Mouse (Mus musculus) cerebellum, adult 8-10 months (tissue): ENCODE results near the gene Ankrd12.
"Not testable (repeated sequence)": the region's sequence is repeated elsewhere in the genome, so short reads cannot be mapped to it uniquely, and the experiment has no call there.

Experiments used
- DNase-seq: peaks from one replicate; pipeline ENCODE4 v3.0.0; 2022

Ankrd12 gene

GRCm38 (mm10) chr17:66077437-66077850 is 555 bp upstream of the Ankrd12 start:
- no peak for DNase-seq

GRCm38 (mm10) chr17:66076174-66076927 is 538 bp downstream of the Ankrd12 start:
- DNase-seq, result peak; percentile 53

- no peak for DNase-seq
Observed at GRCm38 (mm10) chr17:66075827-66076173, 1.1 kb downstream of the Ankrd12 start.

GRCm38 (mm10) chr17:66073971-66074370 is 2.9 kb downstream of the Ankrd12 start:
- DNase-seq, result no peak

GRCm38 (mm10) chr17:66069036-66069435 is 7.9 kb downstream of the Ankrd12 start:
- DNase-seq, result not testable (repeated sequence)

- DNase-seq, result no peak
Observed at GRCm38 (mm10) chr17:66065115-66065514, 11.8 kb downstream of the Ankrd12 start.

- no peak for DNase-seq
Observed at GRCm38 (mm10) chr17:66061241-66061938, 15.5 kb downstream of the Ankrd12 start.

- DNase-seq, result no peak
Observed at GRCm38 (mm10) chr17:66058160-66058559, 18.7 kb downstream of the Ankrd12 start.

- no peak for DNase-seq
Observed at GRCm38 (mm10) chr17:66057145-66057544, 19.7 kb downstream of the Ankrd12 start.

- no peak for DNase-seq
Observed at GRCm38 (mm10) chr17:66053349-66053748, 23.5 kb downstream of the Ankrd12 start.

GRCm38 (mm10) chr17:66048795-66049194 is 28.1 kb downstream of the Ankrd12 start:
- no peak for DNase-seq

GRCm38 (mm10) chr17:66048199-66048598 is 28.7 kb downstream of the Ankrd12 start:
- DNase-seq, result no peak

GRCm38 (mm10) chr17:66043679-66044078 is 33.2 kb downstream of the Ankrd12 start:
- DNase-seq, result not testable (repeated sequence)

GRCm38 (mm10) chr17:66041020-66041419 is 35.9 kb downstream of the Ankrd12 start:
- no peak for DNase-seq

- DNase-seq, result no peak
Observed at GRCm38 (mm10) chr17:66033239-66033638, 43.6 kb downstream of the Ankrd12 start.

- no peak for DNase-seq
Observed at GRCm38 (mm10) chr17:66031991-66032390, 44.9 kb downstream of the Ankrd12 start.

GRCm38 (mm10) chr17:66024211-66024610 is 52.7 kb downstream of the Ankrd12 start:
- DNase-seq, result no peak

GRCm38 (mm10) chr17:66011790-66012189 is 65.1 kb downstream of the Ankrd12 start:
- DNase-seq, result no peak

- DNase-seq, result peak; percentile 68
Observed at GRCm38 (mm10) chr17:66007892-66008291, 69.0 kb downstream of the Ankrd12 start.

- no peak for DNase-seq
Observed at GRCm38 (mm10) chr17:66007473-66007872, 69.4 kb downstream of the Ankrd12 start.

GRCm38 (mm10) chr17:65988151-65988820 is 88.6 kb downstream of the Ankrd12 start:
- DNase-seq, result no peak

- DNase-seq, result not testable (repeated sequence)
Observed at GRCm38 (mm10) chr17:65976720-65977119, 100.2 kb downstream of the Ankrd12 start.

GRCm38 (mm10) chr17:65967751-65968150 is 109.1 kb downstream of the Ankrd12 start:
- no peak for DNase-seq

GRCm38 (mm10) chr17:65962263-65962662 is 114.6 kb downstream of the Ankrd12 start:
- DNase-seq, result no peak
